Mouse (Mus musculus): ENCODE results near the gene Adam11. TPM values are rescaled to one million over a fixed set of nuclear protein-coding genes. Genes with fewer than 3 reads are reported as not detected.

Adam11 gene
- total RNA-seq, 2 experiments from 2014 or later: not detected

GRCm38 (mm10) chr11:102752896-102753590 lies 8.2 kb upstream of the Adam11 start:
- ATAC-seq (replicated peaks; ENCODE audit: poor library complexity, severe bottlenecking): peak; percentile 74

GRCm38 (mm10) chr11:102753591-102754324 lies 7.5 kb upstream of the Adam11 start:
- peak; percentile 32 for ATAC-seq (replicated peaks; ENCODE audit: poor library complexity, severe bottlenecking)

- no peak for ATAC-seq (replicated peaks; ENCODE audit: poor library complexity, severe bottlenecking)
These were observed 6.8 kb upstream of the Adam11 start for GRCm38 (mm10) chr11:102754416-102754815.

- ATAC-seq (replicated peaks; ENCODE audit: poor library complexity, severe bottlenecking): no peak
These were observed 5.8 kb upstream of the Adam11 start for GRCm38 (mm10) chr11:102755391-102755790.

GRCm38 (mm10) chr11:102758977-102759376 lies 2.3 kb upstream of the Adam11 start:
- ATAC-seq (replicated peaks; ENCODE audit: poor library complexity, severe bottlenecking): peak; percentile 61

DNA sequence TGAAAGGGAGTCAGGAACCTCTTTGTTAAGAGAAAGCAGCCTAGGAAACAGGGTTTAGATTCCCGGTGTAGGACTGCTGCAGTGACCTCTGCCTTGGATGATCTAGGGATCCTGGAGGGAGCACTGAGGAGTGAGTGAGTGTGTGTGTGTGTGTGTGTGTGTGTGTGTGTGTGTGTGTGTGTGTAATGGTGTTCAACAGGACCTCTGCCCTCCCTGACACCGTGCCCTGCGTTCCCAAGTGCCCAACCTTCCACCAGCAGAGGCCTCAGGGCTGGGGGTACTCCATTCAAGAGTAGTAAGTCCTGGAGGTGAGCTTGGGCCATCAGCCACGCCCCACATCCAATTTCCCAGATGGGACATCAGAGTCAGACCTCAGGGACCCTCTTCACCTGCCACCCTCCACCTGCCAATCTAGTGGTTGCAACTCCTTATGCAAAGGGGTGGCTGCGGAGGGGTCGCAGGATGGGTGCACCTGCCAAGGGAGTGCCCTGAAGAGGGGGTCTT lies 382 bp upstream of the Adam11 start:
- ATAC-seq (replicated peaks; ENCODE audit: poor library complexity, severe bottlenecking): no peak

DNA sequence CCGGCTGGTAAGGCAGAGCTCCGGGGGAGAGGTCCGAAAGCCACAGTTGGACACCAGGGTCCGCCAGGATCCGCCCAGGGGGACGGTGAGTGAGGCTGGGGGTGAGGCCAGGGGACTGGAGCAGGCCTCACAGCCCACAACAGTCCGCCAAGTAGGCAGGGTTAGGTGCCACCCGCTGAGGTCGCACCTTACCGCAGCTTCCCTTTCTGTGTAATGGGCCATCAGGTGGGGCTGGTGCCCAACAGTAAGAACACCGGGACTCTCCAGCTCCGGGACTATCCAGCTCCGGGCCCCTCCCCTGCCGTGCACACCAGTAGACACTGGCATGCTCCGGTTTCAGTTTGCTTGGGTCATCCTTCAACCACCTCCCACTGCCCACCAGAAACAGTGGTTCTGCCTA lies 1.0 kb downstream of the Adam11 start:
- peak; percentile 67 for ATAC-seq (replicated peaks; ENCODE audit: poor library complexity, severe bottlenecking)

DNA sequence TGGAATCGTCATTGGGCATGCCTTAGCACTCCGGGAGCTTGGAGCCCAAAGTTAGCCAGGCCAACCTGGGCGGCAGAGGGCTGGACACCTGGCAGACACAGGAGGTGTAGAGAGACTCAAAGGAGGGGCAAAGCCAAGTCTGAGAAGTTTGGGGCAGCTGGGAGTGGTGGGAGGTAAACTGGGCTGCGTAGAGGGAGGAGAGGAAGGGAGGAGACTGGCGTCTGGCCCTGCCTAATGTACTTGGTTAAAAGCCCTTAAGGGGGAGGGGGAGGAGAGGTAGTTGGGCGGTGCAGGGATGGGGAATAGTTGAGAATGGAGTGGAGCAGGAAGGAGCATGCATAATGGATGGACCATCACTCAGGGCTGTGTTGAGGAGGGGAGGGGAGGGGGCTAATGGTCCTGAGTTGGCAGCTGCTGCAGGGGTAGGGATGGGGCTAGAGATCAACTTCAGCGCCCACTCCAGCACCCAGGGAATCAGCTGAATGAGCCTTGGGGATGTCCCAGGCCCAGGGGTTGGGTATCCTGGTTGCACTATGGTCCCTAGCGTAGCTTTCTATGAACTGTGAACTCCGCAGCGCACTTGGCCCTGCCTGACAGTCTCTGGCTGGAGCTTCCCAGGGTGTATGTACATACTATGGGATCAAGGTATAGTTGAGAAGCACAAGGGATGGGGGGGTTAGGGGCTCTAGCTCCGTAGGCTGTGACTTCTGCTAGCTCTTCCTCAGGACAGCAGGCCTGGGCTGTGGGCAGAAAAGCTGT lies 1.9 kb downstream of the Adam11 start:
- ATAC-seq (replicated peaks; ENCODE audit: poor library complexity, severe bottlenecking): no peak

DNA sequence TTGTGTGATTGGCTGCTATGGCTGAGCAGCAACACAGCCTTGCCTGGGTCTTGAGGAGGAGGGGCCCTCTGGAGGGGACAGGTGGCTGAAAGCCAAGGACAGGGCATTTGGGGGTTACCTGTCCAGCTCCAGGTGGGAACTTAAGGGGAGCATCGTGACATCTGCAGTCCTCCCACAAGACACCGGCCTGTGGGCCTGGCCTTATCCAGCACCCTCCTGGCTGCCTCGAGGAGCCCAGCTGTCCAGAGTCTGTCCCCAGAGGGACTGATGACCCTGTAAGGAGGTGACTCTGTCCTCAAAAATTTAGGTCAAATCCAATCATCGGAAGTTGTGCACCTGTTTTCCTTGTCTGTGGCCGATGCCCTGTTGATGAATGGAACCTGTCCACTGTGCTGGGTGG lies 4.2 kb downstream of the Adam11 start:
- ATAC-seq (replicated peaks; ENCODE audit: poor library complexity, severe bottlenecking): no peak

DNA sequence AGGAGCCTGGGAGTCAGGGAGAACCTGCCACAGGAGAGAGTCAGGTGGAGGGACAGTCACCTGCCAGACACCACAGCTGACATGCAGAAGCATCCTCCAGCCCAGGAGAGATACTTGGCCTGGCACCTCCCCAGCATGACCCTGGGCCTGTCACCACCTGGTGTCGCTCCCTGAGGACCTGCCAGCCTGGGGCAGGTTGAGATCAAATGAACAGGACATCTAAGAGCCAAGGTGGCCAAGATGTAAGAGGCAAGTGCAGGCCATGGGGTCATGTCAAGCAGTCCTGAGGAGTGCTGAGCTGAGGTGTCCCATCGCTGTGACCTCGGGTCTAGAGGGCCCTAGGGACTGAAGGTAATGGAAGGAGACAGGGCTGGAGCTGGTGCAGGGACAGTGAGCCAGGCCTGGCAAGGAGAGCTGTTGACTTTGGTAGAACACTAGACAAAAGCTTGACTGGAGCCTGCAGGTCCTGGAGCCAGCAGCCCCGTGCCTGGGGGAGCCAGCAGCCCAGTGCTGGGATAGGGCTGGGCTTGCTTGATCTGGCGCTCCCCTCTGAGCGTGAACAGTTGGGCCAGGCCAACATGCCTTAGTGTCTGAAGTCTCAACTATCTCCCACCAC lies 5.9 kb downstream of the Adam11 start:
- ATAC-seq (replicated peaks; ENCODE audit: poor library complexity, severe bottlenecking): no peak

- ATAC-seq (replicated peaks; ENCODE audit: poor library complexity, severe bottlenecking): no peak
These were observed 7.9 kb downstream of the Adam11 start for GRCm38 (mm10) chr11:102769141-102769540.

GRCm38 (mm10) chr11:102769993-102770661 lies 8.9 kb downstream of the Adam11 start:
- ATAC-seq (replicated peaks; ENCODE audit: poor library complexity, severe bottlenecking): no peak

GRCm38 (mm10) chr11:102770662-102771435 lies 9.6 kb downstream of the Adam11 start:
- no peak for ATAC-seq (replicated peaks; ENCODE audit: poor library complexity, severe bottlenecking)

DNA sequence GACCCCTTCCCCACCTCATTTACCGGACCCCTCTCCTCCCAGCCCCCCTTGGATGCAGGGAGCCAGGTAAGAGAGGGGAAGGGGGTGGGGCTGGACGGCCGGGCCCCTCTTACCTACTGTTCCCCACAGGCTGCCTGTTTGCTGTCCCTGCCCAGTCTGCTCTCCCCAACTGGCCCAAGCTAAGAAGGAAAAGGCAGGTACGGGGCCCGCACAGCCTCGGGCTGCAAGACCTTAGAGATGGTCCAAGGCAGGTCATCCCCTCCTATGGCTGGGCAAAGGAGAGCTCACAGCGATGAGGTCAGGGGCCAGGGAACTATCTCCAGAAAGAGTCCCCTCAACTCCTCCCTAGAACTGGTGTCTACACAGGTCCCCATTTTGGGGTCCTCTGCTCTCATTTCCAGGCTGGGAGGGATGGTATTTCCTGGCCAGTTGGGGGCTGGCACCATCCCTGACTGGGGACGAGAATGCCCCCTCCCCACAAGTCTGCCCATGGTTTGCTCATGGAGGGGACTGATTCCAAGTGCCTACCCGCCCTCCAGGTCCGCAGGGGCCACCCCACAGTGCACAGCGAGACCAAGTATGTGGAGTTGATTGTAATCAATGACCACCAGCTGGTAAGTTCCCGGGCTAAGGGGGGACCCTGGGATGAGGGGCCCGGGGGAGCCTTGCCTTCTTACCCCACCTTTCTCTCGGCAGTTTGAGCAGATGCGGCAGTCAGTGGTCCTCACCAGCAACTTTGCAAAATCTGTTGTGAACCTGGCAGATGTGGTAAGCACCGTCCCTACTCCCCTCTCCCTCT lies 10.9 kb downstream of the Adam11 start:
- no peak for ATAC-seq (replicated peaks; ENCODE audit: poor library complexity, severe bottlenecking)

DNA sequence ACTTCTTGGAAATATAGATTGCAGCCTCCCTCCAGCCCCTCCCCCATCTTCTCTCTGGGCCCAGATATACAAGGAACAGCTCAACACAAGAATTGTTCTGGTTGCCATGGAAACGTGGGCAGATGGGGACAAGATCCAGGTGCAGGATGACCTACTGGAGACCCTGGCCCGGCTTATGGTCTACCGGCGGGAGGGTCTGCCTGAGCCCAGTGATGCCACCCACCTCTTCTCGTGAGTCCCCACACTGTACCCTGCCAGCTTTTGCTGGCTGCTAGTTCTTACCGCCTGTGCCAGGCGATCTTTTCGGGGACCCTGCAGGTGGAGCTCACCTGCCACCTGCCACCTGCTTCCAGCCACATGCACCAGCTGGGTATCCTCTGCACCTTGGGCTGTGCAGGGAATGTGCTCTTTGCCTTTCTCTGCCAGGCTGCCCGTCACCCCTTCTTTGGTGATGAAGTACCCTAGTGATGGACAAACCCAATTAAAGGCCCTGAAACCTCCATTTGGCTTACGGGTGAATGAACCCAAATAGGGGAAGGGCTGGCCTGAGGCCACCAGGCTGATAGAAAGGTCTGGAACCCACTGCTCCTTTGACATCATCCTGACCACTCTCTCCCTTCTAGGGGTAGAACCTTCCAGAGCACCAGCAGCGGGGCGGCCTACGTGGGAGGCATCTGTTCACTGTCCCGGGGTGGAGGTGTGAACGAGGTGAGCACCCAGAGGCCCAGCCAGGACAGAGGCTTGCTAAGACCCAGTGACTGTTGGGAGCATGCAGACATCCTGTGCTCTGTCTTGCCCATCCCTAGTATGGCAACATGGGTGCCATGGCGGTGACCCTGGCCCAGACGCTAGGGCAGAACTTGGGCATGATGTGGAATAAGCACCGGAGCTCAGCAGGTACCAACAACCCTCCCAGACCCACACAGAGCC lies 11.8 kb downstream of the Adam11 start:
- ATAC-seq (replicated peaks; ENCODE audit: poor library complexity, severe bottlenecking): no peak

DNA sequence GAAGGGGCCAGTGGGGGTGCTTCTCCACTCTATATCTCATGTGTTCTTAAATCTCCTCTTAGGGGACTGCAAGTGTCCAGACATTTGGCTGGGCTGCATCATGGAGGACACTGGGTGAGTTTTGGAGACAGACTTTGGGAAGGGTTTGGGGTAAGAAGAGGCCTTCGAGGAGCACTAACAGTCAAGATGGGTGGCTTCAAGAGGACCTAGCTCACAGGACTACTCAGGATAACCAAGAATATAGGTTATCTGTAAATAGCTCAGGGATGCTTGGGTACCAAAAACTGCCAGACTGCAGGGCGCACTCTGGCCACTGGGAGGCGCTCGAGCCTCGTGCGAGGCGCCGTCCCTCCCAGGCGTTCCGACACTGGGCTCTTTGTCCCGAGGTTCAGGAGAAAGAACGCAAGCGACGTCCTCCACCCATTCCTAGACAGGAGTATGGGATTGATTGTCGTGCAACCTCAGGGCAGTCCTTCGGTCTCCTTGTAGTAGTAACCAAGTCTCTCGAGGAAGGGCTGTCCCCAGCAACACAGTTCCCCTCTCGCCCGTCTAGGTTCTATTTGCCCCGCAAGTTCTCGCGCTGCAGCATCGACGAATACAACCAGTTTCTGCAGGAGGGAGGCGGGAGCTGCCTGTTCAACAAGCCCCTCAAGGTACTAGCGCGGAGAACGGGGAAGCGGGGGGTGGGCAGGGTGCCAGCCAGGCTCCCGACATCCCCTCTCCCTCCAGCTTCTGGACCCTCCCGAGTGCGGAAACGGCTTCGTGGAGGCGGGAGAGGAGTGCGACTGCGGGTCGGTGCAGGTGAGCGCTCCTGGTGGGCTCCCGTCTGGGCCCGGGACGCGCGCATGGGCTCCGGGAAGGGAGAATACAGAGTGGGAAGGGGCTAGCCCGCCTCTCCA lies 12.7 kb downstream of the Adam11 start:
- peak; percentile 61 for ATAC-seq (replicated peaks; ENCODE audit: poor library complexity, severe bottlenecking)

Data from granulocyte monocyte progenitor cell, adult 5-6 weeks (primary cell).